Mouse (Mus musculus) small intestine, adult 2 months (tissue): ENCODE data around the gene Pml. TPM values are rescaled to one million over a fixed set of nuclear protein-coding genes. Genes with fewer than 3 reads are reported as not detected.
"Not testable (repeated sequence)": the region's sequence is repeated elsewhere in the genome, so short reads cannot be mapped to it uniquely, and the experiment has no call there.

Source experiments
- H3K27ac ChIP-seq: fragments of 200-500 bp; 2 replicates; pipeline ENCODE4 v1.5.1; 2012; ENCODE audit warnings: low read depth, low read length, control low read depth, inconsistent platforms; ENCODE audit not compliant: insufficient read depth
- H3K27me3 ChIP-seq: fragments of 200-500 bp; 2 replicates; pipeline ENCODE4 v1.6.1; 2012; ENCODE audit warnings: mild to moderate bottlenecking, moderate library complexity, low read length, inconsistent platforms; ENCODE audit not compliant: control insufficient read depth, insufficient read depth
- H3K36me3 ChIP-seq: fragments of 200-500 bp; 2 replicates; pipeline ENCODE4 v1.6.1; 2012; ENCODE audit warnings: mild to moderate bottlenecking, low read length, control low read depth, inconsistent platforms; ENCODE audit not compliant: control insufficient read depth, insufficient read depth
- H3K4me1 ChIP-seq: fragments of 200-500 bp; 2 replicates; pipeline ENCODE4 v1.6.1; 2012; ENCODE audit warnings: low read length, inconsistent platforms, mixed read lengths; ENCODE audit not compliant: control insufficient read depth, insufficient read depth, insufficient read length
- H3K4me3 ChIP-seq: fragments of 200-500 bp; 2 replicates; pipeline ENCODE4 v1.5.1; 2012; ENCODE audit warnings: low read depth, mild to moderate bottlenecking, control low read depth, inconsistent platforms, low read length, moderate library complexity
- CTCF ChIP-seq: fragments of 200-500 bp; IDR thresholded peaks from 2 replicates; pipeline ENCODE4 v1.5.1; 2012; ENCODE audit warnings: low read depth, mild to moderate bottlenecking, control low read depth, inconsistent platforms, low read length, moderate library complexity, mixed read lengths; ENCODE audit not compliant: insufficient replicate concordance, insufficient read length; ENCODE audit errors: extremely low read depth
- POLR2A ChIP-seq: fragments of 200-500 bp; IDR thresholded peaks from 2 replicates; pipeline ENCODE4 v1.6.1; 2012; ENCODE audit warnings: low read depth, mild to moderate bottlenecking, control low read depth, inconsistent platforms, low read length, moderate library complexity
- WGBS: fragments of 180-500 bp; shearing (Covaris S2); methylation state at CpG from one replicate; pipeline ENCODE4 v1.1.7; 2018; 5-methylcytosine and 5-hydroxymethylcytosine counted together
- polyA plus RNA-seq: library from polyadenylated mRNA; depleted of rRNA; stranded (reverse); fragments of >200 nt; gene quantifications from 2 replicates; pipeline ENCODE4 v1.2.3, GENCODE M21; 2012

Pml gene
- polyA plus RNA-seq, 1 experiment: 45.0 TPM

GRCm38 (mm10) chr9:58255704-58256685, 6.4 kb upstream of the Pml start:
- H3K27me3 ChIP-seq: no peaks in the 10 kb centered on the region
- peaks cover 18% of the 10 kb centered on the region for H3K36me3 ChIP-seq
- TF ChIP-seq CTCF: no peak
- TF ChIP-seq POLR2A: no peak
- 83% methylated on average over 10 of the region's 10 CpGs for WGBS
- no peak overlapping the region for H3K4me3 ChIP-seq
- peak overlapping the region; percentile 59 for H3K27ac ChIP-seq
- peaks cover 6% of the 10 kb centered on the region; the same call in 1 of the 2 replicates for H3K4me1 ChIP-seq

GRCm38 (mm10) chr9:58255105-58255504, 5.5 kb upstream of the Pml start:
- 86% methylated on average over 2 of the region's 2 CpGs for WGBS
- no peak overlapping the region for H3K4me3 ChIP-seq
- TF ChIP-seq POLR2A: no peak
- TF ChIP-seq CTCF: no peak
- peaks cover 10% of the 10 kb centered on the region; the same call in 1 of the 2 replicates for H3K4me1 ChIP-seq
- H3K27ac ChIP-seq: no peak overlapping the region
- no peaks in the 10 kb centered on the region for H3K27me3 ChIP-seq
- peaks cover 13% of the 10 kb centered on the region for H3K36me3 ChIP-seq

- Histone ChIP-seq H3K4me3 (peak overlapping the region; percentile 73), H3K27ac (peak overlapping the region; percentile 59)
- 45% methylated on average over 5 of the region's 5 CpGs for WGBS
- not testable (repeated sequence) for H3K36me3 ChIP-seq, H3K4me1 ChIP-seq, H3K27me3 ChIP-seq
Observed at GRCm38 (mm10) chr9:58253805-58254122, 4.2 kb upstream of the Pml start.

GRCm38 (mm10) chr9:58253033-58253804, 3.6 kb upstream of the Pml start, which contains the start of gene Stoml1:
Gene Stoml1 (plus strand): TSS chr9:58253164.
- under 1% methylated on average over 31 of the region's 31 CpGs for WGBS
- H3K27me3 ChIP-seq: no peaks in the 10 kb centered on the region
- H3K36me3 ChIP-seq: peaks cover 7% of the 10 kb centered on the region
- peak within 1 kb of the TSS; percentile 73 for H3K4me3 ChIP-seq
- peak within 1 kb of the TSS; percentile 59 for H3K27ac ChIP-seq
- peak; percentile 40; the same call in 1 of the 2 replicates for TF ChIP-seq POLR2A
- TF ChIP-seq CTCF: peak; percentile 81
- H3K4me1 ChIP-seq: peaks cover 7% of the 10 kb centered on the region; the same call in 1 of the 2 replicates

- 88% methylated on average over 1 of the region's 1 CpGs for WGBS
- H3K4me3 ChIP-seq, H3K36me3 ChIP-seq, H3K27me3 ChIP-seq: not testable (repeated sequence)
- H3K4me1 ChIP-seq: peaks cover 13% of the 10 kb centered on the region
- H3K27ac ChIP-seq: peak overlapping the region; percentile 88; the same call in 1 of the 2 replicates
Observed at GRCm38 (mm10) chr9:58250730-58251129, 1.1 kb upstream of the Pml start.

GRCm38 (mm10) chr9:58250322-58250721, 736 bp upstream of the Pml start:
- no peak for TF ChIP-seq CTCF
- TF ChIP-seq POLR2A: no peak

GRCm38 (mm10) chr9:58248746-58249413, 706 bp downstream of the Pml start:
- Histone ChIP-seq H3K4me1 (peaks cover 18% of the 10 kb centered on the region), H3K36me3 (peaks cover 5% of the 10 kb centered on the region), H3K4me3 (peak overlapping the region; percentile 79), H3K27me3 (no peaks in the 10 kb centered on the region), H3K27ac (peak overlapping the region; percentile 88)
- WGBS: 3% methylated on average over 7 of the region's 7 CpGs
- TF ChIP-seq POLR2A (no peak), CTCF (no peak)

More at GRCm38 (mm10) chr9:58250322-58250721, 736 bp upstream of the Pml start:
- H3K27ac ChIP-seq: peak overlapping the region; percentile 88
- no peak overlapping the region for H3K4me3 ChIP-seq
- H3K4me1 ChIP-seq: peaks cover 13% of the 10 kb centered on the region
- no peaks in the 10 kb centered on the region for H3K27me3 ChIP-seq
- 61% methylated on average over 8 of the region's 8 CpGs for WGBS
- H3K36me3 ChIP-seq: peaks cover 5% of the 10 kb centered on the region
